In the genomic region with DNA sequence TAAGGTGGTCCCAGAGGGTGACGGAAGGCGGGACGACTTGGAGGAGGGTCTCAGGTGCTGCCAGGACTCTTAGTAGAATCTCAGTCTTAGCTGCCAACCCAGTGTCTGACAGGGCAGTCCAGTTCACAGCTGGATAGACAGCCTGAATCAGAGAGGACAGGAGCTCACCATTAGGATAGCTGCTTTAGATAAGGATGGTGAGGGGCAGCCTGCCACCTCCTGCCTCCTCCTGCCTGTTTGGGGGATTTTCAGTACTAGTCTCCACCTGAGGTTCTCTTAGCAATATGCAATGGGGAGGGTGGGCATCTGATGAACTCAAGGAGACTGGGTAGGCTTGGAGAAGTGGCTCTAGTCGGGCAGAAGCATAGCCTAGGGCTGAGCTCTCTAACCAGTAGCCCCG, we compare ENCODE assay signal across 8 mouse cellular contexts. TPM values are rescaled to one million over a fixed set of nuclear protein-coding genes. Genes with fewer than 3 reads are reported as not detected.
DNase-seq lines count a peak whose midpoint lies in the region; ATAC-seq and TF ChIP-seq lines count a peak whose summit lies in the region.

No protein-coding gene starts in this region.

- H3K79me2 ChIP-seq in heart, adult 2 months (replicated peaks; ENCODE audit: control insufficient read depth, insufficient read depth, low read length) = peaks cover 1% of the 10 kb centered on the region; the same call in 1 of the 2 replicates

- H3K4me1 ChIP-seq in heart, adult 2 months (ENCODE audit: control insufficient read depth, insufficient read depth, low read length) = peaks cover 11% of the 10 kb centered on the region
- H3K4me1 ChIP-seq in E14TG2a.4 (replicated peaks; ENCODE audit: low read depth, low read length) = peaks cover 55% of the 10 kb centered on the region
- H3K4me1 ChIP-seq in forebrain, embryonic 14.5 days (ENCODE audit: control insufficient read depth, insufficient read depth, low read length) = peaks cover 10% of the 10 kb centered on the region
- H3K4me1 ChIP-seq in liver, embryonic 15.5 days (replicated peaks) = peaks cover 55% of the 10 kb centered on the region

- peak overlapping the region; percentile 79 for H3K4me3 ChIP-seq in heart, adult 2 months
- peak overlapping the region; percentile 95 for H3K4me3 ChIP-seq in E14TG2a.4 (replicated peaks; ENCODE audit: low read length)
- H3K4me3 ChIP-seq in forebrain, embryonic 14.5 days (ENCODE audit: low read depth, low read length) = peak overlapping the region; percentile 86
- H3K4me3 ChIP-seq in liver, embryonic 15.5 days (replicated peaks) = peak overlapping the region; percentile 100

- H3K27ac ChIP-seq in heart, adult 2 months = peak overlapping the region; percentile 97
- H3K27ac ChIP-seq in forebrain, embryonic 14.5 days (ENCODE audit: low read depth, low read length) = no peak overlapping the region
- peak overlapping the region; percentile 96 for H3K27ac ChIP-seq in liver, embryonic 15.5 days (replicated peaks)

- H3K9ac ChIP-seq in heart, adult 2 months (ENCODE audit: low read depth, low read length) = peak overlapping the region; percentile 94
- peak overlapping the region; percentile 94 for H3K9ac ChIP-seq in forebrain, embryonic 14.5 days (ENCODE audit: low read length)
- H3K9ac ChIP-seq in liver, embryonic 15.5 days = peak overlapping the region; percentile 100

- no peak for DNase-seq in heart, adult 2 months
- DNase-seq in heart, postnatal 25 days (ENCODE audit: low spot score) = no peak
- DNase-seq in forebrain, embryonic 14.5 days (ENCODE audit: low spot score) = no peak
- no peak for DNase-seq in T-cell, adult 2 months (ENCODE audit: low spot score)
- no peak for DNase-seq in adrenal gland, adult 8-10 months
- no peak for DNase-seq in ovary, postnatal 36 days (ENCODE audit: low spot score)

- 0 out of 2 replicates have a peak, but pooled peaks have one; percentile 0 for ATAC-seq in forebrain, embryonic 14.5 days
- no peak for ATAC-seq in liver, embryonic 15.5 days (ENCODE audit: insufficient read depth)

- TF ChIP-seq POLR2A in heart, adult 2 months (IDR thresholded peaks at IDR 0.05; ENCODE audit: insufficient read depth, low read depth, low read length) = no peak

- no peak for TF ChIP-seq CTCF in heart, adult 2 months (IDR thresholded peaks at IDR 0.05)
- no peak for TF ChIP-seq CTCF in E14TG2a.4 (conservative IDR thresholded peaks at IDR 0.05; ENCODE audit: low read length)

- H3K36me3 ChIP-seq in heart, adult 2 months (ENCODE audit: control insufficient read depth, insufficient read depth, low read length) = peaks cover 2% of the 10 kb centered on the region; the same call in 1 of the 2 replicates
- peaks cover 36% of the 10 kb centered on the region for H3K36me3 ChIP-seq in E14TG2a.4 (ENCODE audit: insufficient read depth, low read length)
- peaks cover 14% of the 10 kb centered on the region for H3K36me3 ChIP-seq in forebrain, embryonic 14.5 days (ENCODE audit: control insufficient read depth, insufficient read depth, low read length)
- peaks cover 22% of the 10 kb centered on the region for H3K36me3 ChIP-seq in liver, embryonic 15.5 days (replicated peaks)

- no peaks in the 10 kb centered on the region for H3K9me3 ChIP-seq in E14TG2a.4 (ENCODE audit: low read length)
- H3K9me3 ChIP-seq in forebrain, embryonic 14.5 days (replicated peaks; ENCODE audit: control insufficient read depth, low read length) = no peaks in the 10 kb centered on the region
- H3K9me3 ChIP-seq in liver, embryonic 15.5 days (replicated peaks) = no peaks in the 10 kb centered on the region

- TF ChIP-seq EP300 in heart, adult 2 months (IDR thresholded peaks at IDR 0.05; ENCODE audit: insufficient read depth, low read depth, low read length) = no peak

- H3K27me3 ChIP-seq in heart, adult 2 months (ENCODE audit: control insufficient read depth, insufficient read depth, low read length) = no peaks in the 10 kb centered on the region
- H3K27me3 ChIP-seq in E14TG2a.4 (ENCODE audit: insufficient read depth, low read length) = peaks cover 21% of the 10 kb centered on the region
- no peaks in the 10 kb centered on the region for H3K27me3 ChIP-seq in forebrain, embryonic 14.5 days (replicated peaks; ENCODE audit: control insufficient read depth, insufficient read depth, low read length)
- H3K27me3 ChIP-seq in liver, embryonic 15.5 days = no peaks in the 10 kb centered on the region

- peak overlapping the region; percentile 81 for H3K4me2 ChIP-seq in forebrain, embryonic 14.5 days (ENCODE audit: low read length)
- H3K4me2 ChIP-seq in liver, embryonic 15.5 days = peak overlapping the region; percentile 89

- WGBS in heart, adult 2 months = 48% methylated on average over 5 of the region's 5 CpGs
- WGBS in forebrain, embryonic 14.5 days = 54% methylated on average over 5 of the region's 5 CpGs
- 51% methylated on average over 5 of the region's 5 CpGs for WGBS in liver, embryonic 15.5 days (ENCODE audit: insufficient replicate concordance)

- intact Hi-C loops in heart, adult 2 months (cut with DNase I) = loop anchor here (1.0 to 2.0 kb wide), 2 partner anchors 22 to 50 kb away; partner anchors contain the start of genes Dolpp1 and Miga2
- intact Hi-C loops in heart, postnatal 25 days (cut with DNase I) = loop anchor here (2.0 kb wide), 1 partner anchor 18 kb away; no protein-coding TSS in a partner anchor

RNA-seq across cellular contexts. Expression of gene Crat, which starts 0.9 kb away (rescaled TPM):
- total RNA-seq in heart, adult 2 months (2021) = 100 to 1,000 TPM; 452 to 542 TPM
- 695 and 713 TPM in 2 replicates for polyA plus RNA-seq in heart, adult 2 months (2012; rRNA removed)
- 100 to 1,000 TPM; 433 to 486 TPM for total RNA-seq in heart, postnatal 25 days (2021)
- 26.8 and 31.9 TPM in 2 replicates for polyA plus RNA-seq in forebrain, embryonic 14.5 days (2014; fragmentation: Nextera tagmentation; extraction: Ambion mirVana)
- 24.3 and 29.0 TPM in 2 replicates for polyA plus RNA-seq in liver, embryonic 15.5 days (2015; fragmentation: Nextera tagmentation; extraction: Ambion mirVana)
- 100 to 1,000 TPM in 1 of 4 experiments, 10 to 100 TPM in 3; 59.0 to 122 (median 95.3) TPM for total RNA-seq in adrenal gland, adult 8-10 months (2022)

RNA-seq across cellular contexts. Expression of gene Ptpa, which starts 1.2 kb away (rescaled TPM):
- 10 to 100 TPM; 82.7 to 91.2 TPM for total RNA-seq in heart, adult 2 months (2021)
- polyA plus RNA-seq in heart, adult 2 months (2012; rRNA removed) = 88.7 and 107 TPM in 2 replicates
- total RNA-seq in heart, postnatal 25 days (2021) = 10 to 100 TPM; 91.2 to 92.3 TPM
- polyA plus RNA-seq in forebrain, embryonic 14.5 days (2014; fragmentation: Nextera tagmentation; extraction: Ambion mirVana) = 66.6 and 88.4 TPM in 2 replicates
- 129 and 141 TPM in 2 replicates for polyA plus RNA-seq in liver, embryonic 15.5 days (2015; fragmentation: Nextera tagmentation; extraction: Ambion mirVana)
- total RNA-seq in adrenal gland, adult 8-10 months (2022) = 100 to 1,000 TPM; 135 to 153 (median 141) TPM

RNA-seq across cellular contexts. Expression of gene Dolpp1, which starts 22.6 kb away (rescaled TPM):
- total RNA-seq in heart, adult 2 months (2021) = 1 to 10 TPM; 5.9 to 9.0 TPM
- polyA plus RNA-seq in heart, adult 2 months (2012; rRNA removed) = 23.5 and 25.1 TPM in 2 replicates
- total RNA-seq in heart, postnatal 25 days (2021) = 10 to 100 TPM in 1 of 2 experiments, 1 to 10 TPM in 1; 8.3 to 10.4 TPM
- polyA plus RNA-seq in forebrain, embryonic 14.5 days (2014; fragmentation: Nextera tagmentation; extraction: Ambion mirVana) = 48.1 and 57.8 TPM in 2 replicates
- polyA plus RNA-seq in liver, embryonic 15.5 days (2015; fragmentation: Nextera tagmentation; extraction: Ambion mirVana) = 16.6 and 19.1 TPM in 2 replicates
- 10 to 100 TPM; 18.0 to 24.2 (median 19.8) TPM for total RNA-seq in adrenal gland, adult 8-10 months (2022)

RNA-seq across cellular contexts. Expression of gene Miga2, which starts 50.6 kb away (rescaled TPM):
- total RNA-seq in heart, adult 2 months (2021) = 10 to 100 TPM; 74.2 to 90.3 TPM
- 64.3 and 98.7 TPM in 2 replicates for polyA plus RNA-seq in heart, adult 2 months (2012; rRNA removed)
- 10 to 100 TPM; 68.5 to 74.0 TPM for total RNA-seq in heart, postnatal 25 days (2021)
- polyA plus RNA-seq in forebrain, embryonic 14.5 days (2014; fragmentation: Nextera tagmentation; extraction: Ambion mirVana) = 18.7 and 23.7 TPM in 2 replicates
- polyA plus RNA-seq in liver, embryonic 15.5 days (2015; fragmentation: Nextera tagmentation; extraction: Ambion mirVana) = 7.5 and 7.7 TPM in 2 replicates
- total RNA-seq in adrenal gland, adult 8-10 months (2022) = 100 to 1,000 TPM in 1 of 4 experiments, 10 to 100 TPM in 3; 80.6 to 104 (median 91.1) TPM

RNA-seq across cellular contexts. Expression of gene Sh3glb2, which starts 55.5 kb away (rescaled TPM):
- 10 to 100 TPM; 37.7 to 40.6 TPM for total RNA-seq in heart, adult 2 months (2021)
- 125 and 143 TPM in 2 replicates for polyA plus RNA-seq in heart, adult 2 months (2012; rRNA removed)
- total RNA-seq in heart, postnatal 25 days (2021) = 10 to 100 TPM; 39.7 to 40.3 TPM
- polyA plus RNA-seq in forebrain, embryonic 14.5 days (2014; fragmentation: Nextera tagmentation; extraction: Ambion mirVana) = 106 and 123 TPM in 2 replicates
- polyA plus RNA-seq in liver, embryonic 15.5 days (2015; fragmentation: Nextera tagmentation; extraction: Ambion mirVana) = 18.9 and 20.4 TPM in 2 replicates
- total RNA-seq in adrenal gland, adult 8-10 months (2022) = 100 to 1,000 TPM in 2 of 4 experiments, 10 to 100 TPM in 2; 85.4 to 115 (median 101) TPM
